Comparison of ENCODE assay signal across 17 mouse cellular contexts in the genomic region with DNA sequence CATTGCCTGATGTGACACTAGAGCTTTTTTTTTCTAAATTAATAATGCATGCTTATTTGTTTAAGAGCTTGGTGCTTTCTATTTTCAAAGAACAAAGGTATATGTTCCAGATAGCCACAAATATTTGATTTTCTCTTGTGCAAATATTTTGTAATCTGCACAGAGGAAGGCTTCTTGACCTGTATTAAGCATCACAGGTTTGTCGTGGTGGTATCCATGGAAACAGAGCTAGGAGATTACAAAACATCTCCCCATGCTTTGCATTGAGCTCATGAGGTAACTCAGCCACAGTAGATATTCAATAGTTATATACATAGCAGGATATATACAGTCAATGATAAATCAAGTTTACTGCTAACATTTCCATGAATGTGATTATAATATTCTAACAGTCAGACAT. TPM values are rescaled to one million over a fixed set of nuclear protein-coding genes. Genes with fewer than 3 reads are reported as not detected.
"Had no signal": no experiment of that assay in that cellular context is flagged by ENCODE, and none has a peak within 500 bp of the region (broad histone marks: within the 10 kb centered on the region; RNA-seq: fewer than 3 reads in every experiment).

No protein-coding gene starts in this region.

- DNase-seq: kidney, adult 11 months; kidney, adult 9 months; kidney, postnatal 36 days; layer of hippocampus, adult 9-11 months; layer of hippocampus, postnatal 36 days; lung, adult 18-20 months; right cerebral cortex, postnatal 14 days; thymus, postnatal 36 days had no signal

- H3K27me3 ChIP-seq: limb, embryonic 12.5 days; neural tube, embryonic 12.5 days; stomach, embryonic 15.5 days had no signal

- H3K4me1 ChIP-seq: limb, embryonic 12.5 days; neural tube, embryonic 12.5 days; stomach, embryonic 15.5 days had no signal

- ATAC-seq: hindbrain, embryonic 16.5 days had no signal

- H3K27ac ChIP-seq: kidney, postnatal 0 days; limb, embryonic 12.5 days; neural tube, embryonic 12.5 days; stomach, embryonic 15.5 days had no signal

- H3K9me3 ChIP-seq: limb, embryonic 12.5 days; neural tube, embryonic 12.5 days; stomach, embryonic 15.5 days had no signal

- H3K9ac ChIP-seq: limb, embryonic 12.5 days; neural tube, embryonic 12.5 days; stomach, embryonic 15.5 days had no signal

- H3K4me3 ChIP-seq: limb, embryonic 12.5 days; neural tube, embryonic 12.5 days; stomach, embryonic 15.5 days had no signal

- H3K36me3 ChIP-seq: limb, embryonic 12.5 days; neural tube, embryonic 12.5 days; stomach, embryonic 15.5 days had no signal

- H3K4me2 ChIP-seq: limb, embryonic 12.5 days; neural tube, embryonic 12.5 days; stomach, embryonic 15.5 days had no signal

RNA-seq across cellular contexts. Expression of gene Cdh9, which starts 56.0 kb away (rescaled TPM):
- total RNA-seq: megakaryocyte-erythroid progenitor cell, adult 5-6 weeks; monocyte, adult 5-6 weeks had no signal
- polyA plus RNA-seq: lung, embryonic 16.5 days; spleen, adult 2 months had no signal
